Mouse (Mus musculus) hindbrain, embryonic 11.5 days (tissue): ENCODE results near the gene Rnf166. TPM values are rescaled to one million over a fixed set of nuclear protein-coding genes. Genes with fewer than 3 reads are reported as not detected.
A peak's percentile ranks its signal among the peaks of the same experiment; 100 is the strongest.

ENCODE experiments used
- ATAC-seq: fragments of 200-750 bp; cut with Nextera tagmentation; 2 replicates; pipeline ENCODE4 v1.8.0; 2017; ENCODE audit warnings: mild to moderate bottlenecking, moderate TSS enrichment, moderate library complexity; ENCODE audit not compliant: low FRiP score
- DNase-seq: peaks from one replicate; pipeline ENCODE4 v3.0.0-alpha.2; 2015; ENCODE audit warnings: low spot score
- H3K27ac ChIP-seq: fragments of 300-500 bp; sonication (generic); 2 replicates; pipeline ENCODE4 v1.5.1; 2014; ENCODE audit warnings: mild to moderate bottlenecking, low read depth, low read length
- H3K27me3 ChIP-seq: fragments of 300-500 bp; sonication (generic); 2 replicates; pipeline ENCODE4 v1.6.1; 2014; ENCODE audit warnings: mild to moderate bottlenecking, low read length, moderate library complexity, mixed read lengths; ENCODE audit not compliant: control insufficient read depth, insufficient read depth
- H3K36me3 ChIP-seq: fragments of 300-500 bp; sonication (generic); 2 replicates; pipeline ENCODE4 v1.6.1; 2014; ENCODE audit warnings: mild to moderate bottlenecking, low read length, moderate library complexity, mixed read lengths; ENCODE audit not compliant: control insufficient read depth, insufficient read depth
- H3K4me1 ChIP-seq: fragments of 300-500 bp; sonication (generic); replicated peaks from 2 replicates; pipeline ENCODE4 v1.6.1; 2014; ENCODE audit warnings: low read length, mixed read lengths; ENCODE audit not compliant: control insufficient read depth, insufficient read depth
- H3K4me2 ChIP-seq: fragments of 300-500 bp; sonication (generic); replicated peaks from 2 replicates; pipeline ENCODE4 v1.6.1; 2014; ENCODE audit warnings: mild to moderate bottlenecking, low read depth, low read length
- H3K4me3 ChIP-seq: fragments of 300-500 bp; sonication (generic); 2 replicates; pipeline ENCODE4 v1.5.1; 2014; ENCODE audit warnings: low read depth, low read length
- H3K9ac ChIP-seq: fragments of 300-500 bp; sonication (generic); 2 replicates; pipeline ENCODE4 v1.6.1; 2014; ENCODE audit warnings: low read depth, low read length
- H3K9me3 ChIP-seq: fragments of 300-500 bp; sonication (generic); 2 replicates; pipeline ENCODE4 v1.6.1; 2016; ENCODE audit warnings: low read length; ENCODE audit not compliant: control insufficient read depth
- WGBS: fragments of 180-500 bp; shearing (Covaris S2); extraction: QIAGEN DNeasy Blood & Tissue Kit; methylation state at CpG from one replicate; pipeline ENCODE4 v1.1.7; 2014; 5-methylcytosine and 5-hydroxymethylcytosine counted together
- polyA plus RNA-seq: library from polyadenylated mRNA; unstranded; fragments of >200 nt; fragmentation: Nextera tagmentation; extraction: Ambion mirVana; gene quantifications from 2 replicates; pipeline ENCODE4 v1.2.1, GENCODE M21; 2014

Rnf166 gene
- polyA plus RNA-seq, 1 experiment from 2014 or later = 24.2 TPM

- DNase-seq = no peak
- Histone ChIP-seq H3K36me3 (0 out of 2 replicates have a peak, but pooled peaks cover 2% of the 10 kb centered on the region), H3K27me3 (no peaks in the 10 kb centered on the region), H3K9me3 (no peaks in the 10 kb centered on the region), H3K4me2 (peak overlapping the region; percentile 85), H3K27ac (no peak overlapping the region), H3K4me1 (peaks cover 8% of the 10 kb centered on the region; the same call in 1 of the 2 replicates), H3K4me3 (peak overlapping the region; percentile 98), H3K9ac (peak overlapping the region; percentile 94)
- no peak for ATAC-seq
- 16% methylated on average over 16 of the region's 16 CpGs for WGBS
Measured at GRCm38 (mm10) chr8:122474951-122475560, 808 bp downstream of the Rnf166 start.

- Histone ChIP-seq H3K36me3 (no peaks in the 10 kb centered on the region), H3K27me3 (no peaks in the 10 kb centered on the region), H3K4me2 (no peak overlapping the region), H3K27ac (no peak overlapping the region), H3K9me3 (no peaks in the 10 kb centered on the region), H3K4me3 (no peak overlapping the region), H3K4me1 (peaks cover 8% of the 10 kb centered on the region; the same call in 1 of the 2 replicates), H3K9ac (no peak overlapping the region)
- ATAC-seq = no peak
- WGBS = 90% methylated on average over 8 of the region's 8 CpGs
- DNase-seq = no peak
Measured at GRCm38 (mm10) chr8:122473911-122474421, 1.9 kb downstream of the Rnf166 start.

DNA sequence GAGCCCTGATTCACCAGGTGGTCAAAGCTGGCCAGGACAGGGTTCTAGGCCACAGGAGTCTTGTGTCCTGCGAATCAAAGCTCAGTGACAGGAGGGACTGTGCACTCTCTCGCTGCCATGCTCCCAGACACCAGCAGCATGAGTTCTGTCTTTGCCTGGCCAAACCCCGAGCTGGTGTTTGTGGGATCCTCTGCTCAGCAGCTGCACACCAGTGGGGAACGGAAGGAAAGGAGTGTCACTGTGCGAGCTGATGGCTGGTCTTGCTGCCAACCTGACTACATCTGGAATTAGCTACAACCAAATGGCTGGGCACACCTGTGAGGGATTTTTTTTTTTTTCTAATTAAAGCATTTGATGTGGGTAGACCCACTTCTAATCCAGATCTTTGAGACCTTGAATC, 5.2 kb downstream of the Rnf166 start:
- Histone ChIP-seq H3K27ac (no peak overlapping the region), H3K9ac (no peak overlapping the region), H3K4me3 (no peak overlapping the region), H3K4me2 (no peak overlapping the region), H3K9me3 (no peaks in the 10 kb centered on the region), H3K36me3 (no peaks in the 10 kb centered on the region), H3K27me3 (no peaks in the 10 kb centered on the region), H3K4me1 (peaks cover 4% of the 10 kb centered on the region; the same call in 1 of the 2 replicates)
- no peak for ATAC-seq
- WGBS = 81% methylated on average over 5 of the region's 5 CpGs
- no peak for DNase-seq

DNA sequence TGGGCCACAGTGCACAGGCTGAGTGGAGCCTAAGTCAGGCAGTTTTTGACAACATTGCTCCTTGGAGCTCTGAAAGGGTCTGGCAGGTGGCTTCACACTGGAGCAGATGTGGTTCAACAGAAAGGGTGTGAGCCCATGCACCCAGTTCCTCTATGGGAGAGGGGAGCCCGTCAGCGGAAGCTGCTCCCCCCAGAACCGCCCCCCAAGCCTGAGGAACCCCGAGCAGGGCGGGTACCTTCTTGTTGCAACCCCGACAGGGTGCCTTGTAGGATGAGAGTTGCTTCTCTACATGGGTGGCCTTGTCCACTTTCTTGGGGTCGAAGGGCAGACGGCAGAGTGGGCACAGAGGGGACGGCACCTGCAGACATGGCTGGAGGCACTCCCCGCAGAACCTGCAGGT, 5.9 kb downstream of the Rnf166 start:
- ATAC-seq (no peak), DNase-seq (no peak)
- Histone ChIP-seq H3K27me3 (no peaks in the 10 kb centered on the region), H3K4me1 (peaks cover 2% of the 10 kb centered on the region; the same call in 1 of the 2 replicates), H3K27ac (no peak overlapping the region), H3K4me3 (no peak overlapping the region), H3K4me2 (no peak overlapping the region), H3K9me3 (no peaks in the 10 kb centered on the region), H3K36me3 (no peaks in the 10 kb centered on the region), H3K9ac (no peak overlapping the region)
- 91% methylated on average over 10 of the region's 10 CpGs for WGBS

DNA sequence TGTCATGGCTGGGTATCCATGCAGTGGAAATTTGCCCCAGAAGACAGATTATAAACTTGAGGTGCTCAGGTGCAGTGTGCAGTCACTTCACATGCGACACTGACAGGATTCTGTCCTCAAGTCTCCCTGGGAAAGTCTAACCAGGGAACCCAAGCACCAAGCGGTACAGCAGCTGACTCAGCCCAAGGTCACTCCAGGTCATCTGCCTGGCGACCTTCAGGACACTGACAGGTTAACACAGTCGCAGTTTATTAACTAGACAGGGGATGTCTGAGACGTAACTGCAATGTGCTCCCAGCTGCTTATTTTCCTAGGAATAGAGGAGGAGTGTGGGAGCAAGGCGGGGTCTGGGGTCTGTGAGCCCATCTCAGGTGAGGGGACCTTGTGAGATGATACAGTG, 6.5 kb downstream of the Rnf166 start:
- Histone ChIP-seq H3K36me3 (no peaks in the 10 kb centered on the region), H3K4me2 (no peak overlapping the region), H3K4me1 (no peaks in the 10 kb centered on the region), H3K27me3 (no peaks in the 10 kb centered on the region), H3K4me3 (no peak overlapping the region), H3K9ac (no peak overlapping the region), H3K27ac (no peak overlapping the region), H3K9me3 (no peaks in the 10 kb centered on the region)
- ATAC-seq (no peak), DNase-seq (no peak)
- WGBS = 83% methylated on average over 6 of the region's 6 CpGs

DNA sequence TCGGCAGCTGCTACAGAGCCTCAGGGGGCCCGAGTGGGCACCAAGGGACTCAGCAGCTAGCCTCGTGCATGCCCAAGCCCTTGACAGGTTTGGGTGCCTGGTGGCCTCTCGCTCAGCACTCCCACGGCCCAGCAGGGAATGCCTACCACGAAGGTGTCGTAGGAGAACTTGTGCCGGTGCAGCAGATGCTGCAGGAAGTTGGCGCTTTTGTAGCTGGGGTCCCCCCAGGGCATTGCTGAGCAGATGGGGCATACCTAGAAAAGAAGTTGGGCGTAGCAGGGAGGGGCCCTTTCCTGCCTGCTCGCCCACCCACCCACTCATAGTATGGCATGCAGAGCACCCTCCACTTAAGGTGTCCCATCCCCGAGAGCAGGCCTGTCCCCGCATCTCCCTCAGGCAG, 8.0 kb downstream of the Rnf166 start:
- H3K36me3 ChIP-seq = no peaks in the 10 kb centered on the region
- H3K9me3 ChIP-seq = no peaks in the 10 kb centered on the region
- no peak overlapping the region for H3K4me2 ChIP-seq
- no peak for ATAC-seq
- H3K4me3 ChIP-seq = no peak overlapping the region
- no peaks in the 10 kb centered on the region for H3K4me1 ChIP-seq
- no peaks in the 10 kb centered on the region; the same call in 1 of the 2 replicates for H3K27me3 ChIP-seq
- no peak overlapping the region for H3K9ac ChIP-seq
- no peak for DNase-seq
- no peak overlapping the region for H3K27ac ChIP-seq
- 86% methylated on average over 13 of the region's 13 CpGs for WGBS

DNA sequence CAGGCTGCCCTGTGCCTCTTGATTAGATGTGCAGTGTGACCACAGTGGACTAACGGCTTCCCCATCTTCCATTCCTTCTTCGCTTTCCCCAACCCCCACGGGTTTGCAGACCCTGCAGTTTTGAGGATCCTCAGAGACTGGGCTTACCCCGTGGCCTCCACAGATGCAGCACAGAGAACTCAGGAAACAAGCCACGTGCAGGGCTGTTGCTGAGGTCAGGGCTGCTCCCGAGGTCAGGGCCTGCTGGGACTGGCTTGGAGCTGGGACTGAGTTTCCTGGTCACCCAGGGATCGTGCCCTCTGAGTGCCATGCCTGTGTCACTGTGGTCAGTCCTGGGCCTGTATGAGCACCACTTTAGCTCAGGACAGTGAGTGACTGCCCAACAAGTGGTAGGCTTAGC, 10.9 kb downstream of the Rnf166 start:
- Histone ChIP-seq H3K4me1 (peaks cover 9% of the 10 kb centered on the region; the same call in 1 of the 2 replicates), H3K4me3 (no peak overlapping the region), H3K36me3 (no peaks in the 10 kb centered on the region), H3K9me3 (no peaks in the 10 kb centered on the region), H3K4me2 (no peak overlapping the region), H3K27ac (no peak overlapping the region), H3K9ac (no peak overlapping the region), H3K27me3 (peaks cover 18% of the 10 kb centered on the region)
- no peak for DNase-seq
- WGBS = 60% methylated on average over 7 of the region's 7 CpGs
- ATAC-seq = no peak

DNA sequence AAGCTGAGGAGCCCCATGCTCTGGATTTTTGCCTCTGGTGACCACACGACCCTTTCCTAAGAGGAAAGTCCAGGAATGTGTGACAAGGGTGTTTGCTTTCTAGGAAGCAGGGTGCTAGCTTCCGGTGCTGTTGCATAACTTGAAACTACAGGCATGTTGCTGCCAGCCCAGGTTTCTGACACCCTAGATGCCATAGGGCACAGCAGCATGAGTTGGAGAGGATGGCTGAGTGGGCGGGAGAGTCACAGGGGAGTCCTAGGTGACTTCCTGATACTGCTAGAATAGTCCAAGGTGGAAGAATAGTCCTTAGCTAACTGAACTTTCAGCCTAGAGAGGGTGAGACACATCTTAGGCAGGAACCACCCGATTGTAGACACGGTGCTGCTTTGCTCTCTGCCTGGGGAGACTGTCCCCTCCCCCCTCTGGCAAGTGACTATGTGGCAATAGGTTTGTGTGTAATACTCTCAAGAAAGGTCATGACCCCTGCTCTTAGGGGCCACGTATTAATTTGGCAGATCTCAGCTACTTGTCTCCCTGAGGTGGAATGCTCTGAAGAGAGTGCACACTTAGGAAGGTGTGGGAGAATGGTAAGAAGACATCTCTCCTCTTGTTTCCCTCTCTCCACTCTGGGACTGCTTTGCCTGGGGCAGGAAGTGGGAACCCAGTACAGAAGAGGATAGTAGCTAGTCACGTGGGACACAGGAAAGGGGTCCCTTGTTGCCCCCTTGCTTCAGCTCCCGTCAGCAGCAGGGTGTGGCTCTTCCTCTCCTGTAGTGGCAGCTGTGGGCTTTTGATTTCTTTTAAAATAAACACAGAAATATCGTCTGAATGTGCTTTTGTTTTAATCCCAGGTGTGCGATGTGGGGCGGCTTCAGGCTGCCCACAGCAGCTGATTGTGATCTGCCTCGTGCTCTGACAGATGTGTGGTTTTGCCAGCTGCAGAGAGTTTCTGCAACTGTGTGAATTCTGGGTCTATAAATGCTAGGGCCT, 11.9 kb downstream of the Rnf166 start:
- Histone ChIP-seq H3K4me3 (no peak overlapping the region), H3K9ac (no peak overlapping the region), H3K4me2 (no peak overlapping the region), H3K9me3 (no peaks in the 10 kb centered on the region), H3K36me3 (no peaks in the 10 kb centered on the region), H3K4me1 (peaks cover 9% of the 10 kb centered on the region; the same call in 1 of the 2 replicates), H3K27ac (no peak overlapping the region), H3K27me3 (peaks cover 28% of the 10 kb centered on the region)
- DNase-seq (no peak), ATAC-seq (no peak)
- WGBS = 67% methylated on average over 12 of the region's 12 CpGs
